Mouse (Mus musculus) kidney, embryonic 14.5 days (tissue): Measurements from ENCODE around the gene Nbas. TPM values are rescaled to one million over a fixed set of nuclear protein-coding genes. Genes with fewer than 3 reads are reported as not detected.

Experiments
- ATAC-seq: fragments of 200-750 bp; cut with Nextera tagmentation; 2 replicates; pipeline ENCODE4 v1.8.0; 2017; ENCODE audit warnings: moderate number of reproducible peaks, mild to moderate bottlenecking, moderate TSS enrichment, moderate library complexity; ENCODE audit not compliant: low FRiP score, low TSS enrichment
- H3K27ac ChIP-seq: fragments of 300-500 bp; sonication (generic); 2 replicates; pipeline ENCODE4 v1.5.1; 2014; ENCODE audit warnings: low read depth, mild to moderate bottlenecking, low read length, moderate library complexity, mixed read lengths
- H3K27me3 ChIP-seq: fragments of 300-500 bp; sonication (generic); 2 replicates; pipeline ENCODE4 v1.6.1; 2014; ENCODE audit warnings: mild to moderate bottlenecking, low read length; ENCODE audit not compliant: control insufficient read depth, insufficient read depth
- H3K36me3 ChIP-seq: fragments of 300-500 bp; sonication (generic); 2 replicates; pipeline ENCODE4 v1.6.1; 2014; ENCODE audit warnings: low read length, mixed read lengths; ENCODE audit not compliant: control insufficient read depth, insufficient read depth
- H3K4me1 ChIP-seq: fragments of 300-500 bp; sonication (generic); 2 replicates; pipeline ENCODE4 v1.6.1; 2014; ENCODE audit warnings: low read length, mixed read lengths; ENCODE audit not compliant: control insufficient read depth, insufficient read depth
- H3K4me2 ChIP-seq: fragments of 300-500 bp; sonication (generic); replicated peaks from 2 replicates; pipeline ENCODE4 v1.6.1; 2014; ENCODE audit warnings: low read depth, mild to moderate bottlenecking, low read length
- H3K4me3 ChIP-seq: fragments of 300-500 bp; sonication (generic); 2 replicates; pipeline ENCODE4 v1.5.1; 2014; ENCODE audit warnings: mild to moderate bottlenecking, low read length
- H3K9ac ChIP-seq: fragments of 300-500 bp; sonication (generic); 2 replicates; pipeline ENCODE4 v1.6.1; 2014; ENCODE audit warnings: low read depth, mild to moderate bottlenecking, low read length, moderate library complexity
- H3K9me3 ChIP-seq: fragments of 300-500 bp; sonication (generic); 2 replicates; pipeline ENCODE4 v1.6.1; 2016; ENCODE audit warnings: low read length; ENCODE audit not compliant: control insufficient read depth
- WGBS: fragments of 180-500 bp; shearing (Covaris S2); extraction: QIAGEN DNeasy Blood & Tissue Kit; methylation state at CpG from one replicate; pipeline ENCODE4 v1.1.7; 2014; 5-methylcytosine and 5-hydroxymethylcytosine counted together
- polyA plus RNA-seq: library from polyadenylated mRNA; unstranded; fragments of >200 nt; fragmentation: Nextera tagmentation; extraction: Ambion mirVana; gene quantifications from 2 replicates; pipeline ENCODE4 v1.2.1, GENCODE M21; 2014

The Nbas gene
- polyA plus RNA-seq, 1 experiment from 2014 or later = 18.3 TPM

DNA sequence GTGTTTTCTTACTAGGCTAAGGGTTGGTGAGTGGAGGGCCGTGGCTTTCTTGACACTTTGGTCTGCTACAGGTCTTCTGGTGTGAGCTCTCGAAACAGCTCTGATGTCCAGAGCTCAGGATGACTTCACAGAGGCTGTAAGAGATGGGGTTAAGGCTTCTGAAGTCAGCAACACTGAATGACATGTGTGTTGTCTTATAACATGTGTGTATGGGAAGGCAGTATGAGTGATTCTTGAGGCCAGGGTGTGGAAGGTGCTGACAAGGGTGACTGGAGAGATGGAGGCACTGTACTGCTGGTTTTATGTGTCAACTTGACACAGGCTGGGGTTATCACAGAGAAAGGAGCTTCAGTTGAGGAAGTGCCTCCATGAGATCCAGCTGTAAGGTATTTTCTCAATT lies 338.1 kb downstream of the Nbas start:
- Histone ChIP-seq H3K4me3 (no peak overlapping the region), H3K4me2 (no peak overlapping the region), H3K27me3 (no peaks in the 10 kb centered on the region), H3K4me1 (no peaks in the 10 kb centered on the region), H3K9me3 (no peaks in the 10 kb centered on the region), H3K9ac (no peak overlapping the region), H3K27ac (no peak overlapping the region), H3K36me3 (no peaks in the 10 kb centered on the region)
- 79% methylated on average over 2 of the region's 2 CpGs for WGBS
- no peak for ATAC-seq

DNA sequence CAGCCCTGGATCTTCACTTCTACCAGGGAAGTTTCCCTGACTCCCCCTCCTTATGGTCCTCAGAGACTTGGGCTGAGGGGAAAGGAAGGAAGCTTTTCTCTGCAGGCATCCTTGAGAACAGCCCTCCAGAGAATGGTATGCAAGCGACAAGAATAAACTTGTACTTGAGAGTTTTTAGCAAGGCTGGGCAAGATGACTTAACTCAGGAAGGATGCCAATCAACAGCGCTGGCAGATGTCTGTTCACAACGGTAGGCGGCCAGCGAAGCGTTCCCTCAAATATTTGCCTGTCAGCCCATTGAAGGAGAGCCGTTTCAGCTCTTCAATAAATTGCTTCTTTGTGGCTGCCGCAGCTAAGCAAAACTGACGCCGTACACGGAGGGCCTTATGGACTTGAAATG lies 340.1 kb downstream of the Nbas start:
- ATAC-seq = no peak
- no peak overlapping the region for H3K27ac ChIP-seq

DNA sequence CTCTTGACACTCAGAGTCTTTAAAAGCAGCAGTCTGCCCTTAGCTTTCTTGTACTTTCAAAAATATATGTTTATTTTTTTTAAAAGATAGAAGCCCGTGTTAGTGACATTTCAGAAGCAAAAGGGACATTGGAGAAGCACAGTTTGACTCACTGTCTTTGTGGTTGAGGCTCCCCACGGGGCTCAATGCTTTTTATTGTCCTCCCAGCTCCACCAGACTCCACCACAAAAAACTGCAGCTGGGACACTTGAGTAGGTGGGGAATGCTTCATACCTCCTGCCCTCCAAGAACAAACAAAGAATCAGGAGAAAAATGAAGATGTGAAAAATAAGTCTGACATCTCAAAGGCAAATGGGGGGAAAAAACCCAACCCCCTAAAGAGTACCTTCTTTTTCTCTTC lies 344.1 kb downstream of the Nbas start:
- Histone ChIP-seq H3K36me3 (no peaks in the 10 kb centered on the region), H3K9ac (no peak overlapping the region), H3K27me3 (no peaks in the 10 kb centered on the region), H3K4me2 (no peak overlapping the region), H3K9me3 (no peaks in the 10 kb centered on the region), H3K4me1 (no peaks in the 10 kb centered on the region), H3K27ac (no peak overlapping the region), H3K4me3 (no peak overlapping the region)
- ATAC-seq = no peak
- WGBS = 9% methylated on average over 2 of the region's 2 CpGs

More for the DNA sequence above, 340.1 kb downstream of the Nbas start:
- no peak overlapping the region for H3K9ac ChIP-seq
- no peak overlapping the region for H3K4me3 ChIP-seq
- no peaks in the 10 kb centered on the region for H3K27me3 ChIP-seq
- no peaks in the 10 kb centered on the region for H3K4me1 ChIP-seq
- H3K4me2 ChIP-seq = no peak overlapping the region
- 83% methylated on average over 11 of the region's 11 CpGs for WGBS
- H3K9me3 ChIP-seq = no peaks in the 10 kb centered on the region
- H3K36me3 ChIP-seq = no peaks in the 10 kb centered on the region

GRCm38 (mm10) chr12:13615661-13616060 lies 346.7 kb downstream of the Nbas start:
- ATAC-seq = no peak
- Histone ChIP-seq H3K4me2 (no peak overlapping the region), H3K36me3 (no peaks in the 10 kb centered on the region), H3K9ac (no peak overlapping the region), H3K27ac (no peak overlapping the region), H3K4me3 (no peak overlapping the region), H3K4me1 (no peaks in the 10 kb centered on the region), H3K9me3 (no peaks in the 10 kb centered on the region), H3K27me3 (no peaks in the 10 kb centered on the region)
- 81% methylated on average over 7 of the region's 7 CpGs for WGBS

GRCm38 (mm10) chr12:13622150-13622822 lies 353.4 kb downstream of the Nbas start:
- H3K9ac ChIP-seq = no peak overlapping the region
- no peaks in the 10 kb centered on the region for H3K4me1 ChIP-seq
- H3K4me2 ChIP-seq = no peak overlapping the region
- no peaks in the 10 kb centered on the region for H3K36me3 ChIP-seq
- WGBS = 88% methylated on average over 15 of the region's 15 CpGs
- no peak overlapping the region for H3K27ac ChIP-seq
- ATAC-seq = no peak
- no peaks in the 10 kb centered on the region for H3K9me3 ChIP-seq
- H3K4me3 ChIP-seq = no peak overlapping the region
- H3K27me3 ChIP-seq = no peaks in the 10 kb centered on the region

DNA sequence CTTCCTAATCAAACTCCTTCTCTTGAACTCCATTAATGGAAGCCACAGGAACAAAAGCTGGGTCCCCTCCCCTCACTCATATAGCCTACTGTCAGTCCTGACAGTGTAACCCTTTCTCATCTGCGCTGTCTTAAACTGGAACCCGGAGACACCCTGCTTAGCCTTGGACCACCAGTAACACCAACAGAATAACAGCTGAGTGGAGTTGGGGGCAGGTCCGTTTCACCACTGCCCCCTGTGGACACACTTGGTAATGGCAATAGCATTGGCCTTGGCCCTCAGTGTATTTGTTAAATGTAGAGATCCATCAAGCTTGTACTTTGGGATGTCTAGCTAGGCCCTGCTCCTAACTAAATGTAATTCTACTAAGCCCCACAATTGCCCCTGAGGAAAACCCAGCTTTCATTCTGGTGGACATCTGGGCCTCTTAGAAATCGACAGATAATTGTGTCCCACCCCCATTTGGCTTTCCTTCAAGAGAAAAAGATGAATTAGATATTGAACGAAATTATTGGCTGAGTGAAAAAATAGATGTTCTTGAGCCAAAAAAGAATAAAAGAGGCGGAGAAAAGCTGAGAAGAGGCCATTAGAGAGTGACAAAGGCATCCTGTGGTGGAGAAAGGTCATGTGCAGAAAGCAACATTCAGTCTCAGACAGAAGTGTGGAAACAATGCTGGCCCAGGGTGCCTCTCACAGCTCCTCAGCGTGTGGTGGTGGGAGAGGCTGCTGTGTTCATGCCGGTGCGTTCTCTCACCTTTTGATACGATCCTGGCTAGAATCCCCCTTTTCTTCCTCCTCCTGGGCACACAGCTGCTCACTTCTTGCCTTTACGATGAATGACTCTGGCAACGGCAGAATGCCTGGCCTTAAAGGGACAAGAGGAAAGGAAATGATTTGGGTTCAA lies 358.1 kb downstream of the Nbas start:
- no peak for ATAC-seq
- H3K4me3 ChIP-seq = no peak overlapping the region
- 69% methylated on average over 12 of the region's 12 CpGs for WGBS
- no peaks in the 10 kb centered on the region for H3K4me1 ChIP-seq
- H3K27ac ChIP-seq = no peak overlapping the region
- H3K4me2 ChIP-seq = no peak overlapping the region
- H3K36me3 ChIP-seq = no peaks in the 10 kb centered on the region
- H3K9me3 ChIP-seq = no peaks in the 10 kb centered on the region
- H3K27me3 ChIP-seq = no peaks in the 10 kb centered on the region
- H3K9ac ChIP-seq = no peak overlapping the region

Other genes starting within 250 kb of the Nbas start
- 132 and 179 TPM in 2 replicates for gene Ddx1, start 19.9 kb upstream of the Nbas start, polyA plus RNA-seq